Mouse (Mus musculus) left cerebral cortex, postnatal 10 days (tissue): ENCODE measurements at regions not wholly inside any gene's neighbourhood (a gene's known extent, or its start where the extent isn't known, plus 50 kb on each side); places are given as distances from the start of the nearest gene placed in this dataset.
A peak's percentile ranks its signal among the peaks of the same experiment; 100 is the strongest.

Experiments
- DNase-seq, 2 experiments: peaks; one replicate each; pipeline ENCODE4 v3.0.0; 2021 to 2022; ENCODE audit warnings: low spot score in 2 of 2, mixed read lengths in 1 of 2; ENCODE audit errors: extremely low spot score in 1 of 2
- intact Hi-C: fragments of 180-260 bp; cut with DNase I; formaldehyde crosslinking; loops from one replicate; pipeline ENCODE4 v1.15.1; 2025

DNA sequence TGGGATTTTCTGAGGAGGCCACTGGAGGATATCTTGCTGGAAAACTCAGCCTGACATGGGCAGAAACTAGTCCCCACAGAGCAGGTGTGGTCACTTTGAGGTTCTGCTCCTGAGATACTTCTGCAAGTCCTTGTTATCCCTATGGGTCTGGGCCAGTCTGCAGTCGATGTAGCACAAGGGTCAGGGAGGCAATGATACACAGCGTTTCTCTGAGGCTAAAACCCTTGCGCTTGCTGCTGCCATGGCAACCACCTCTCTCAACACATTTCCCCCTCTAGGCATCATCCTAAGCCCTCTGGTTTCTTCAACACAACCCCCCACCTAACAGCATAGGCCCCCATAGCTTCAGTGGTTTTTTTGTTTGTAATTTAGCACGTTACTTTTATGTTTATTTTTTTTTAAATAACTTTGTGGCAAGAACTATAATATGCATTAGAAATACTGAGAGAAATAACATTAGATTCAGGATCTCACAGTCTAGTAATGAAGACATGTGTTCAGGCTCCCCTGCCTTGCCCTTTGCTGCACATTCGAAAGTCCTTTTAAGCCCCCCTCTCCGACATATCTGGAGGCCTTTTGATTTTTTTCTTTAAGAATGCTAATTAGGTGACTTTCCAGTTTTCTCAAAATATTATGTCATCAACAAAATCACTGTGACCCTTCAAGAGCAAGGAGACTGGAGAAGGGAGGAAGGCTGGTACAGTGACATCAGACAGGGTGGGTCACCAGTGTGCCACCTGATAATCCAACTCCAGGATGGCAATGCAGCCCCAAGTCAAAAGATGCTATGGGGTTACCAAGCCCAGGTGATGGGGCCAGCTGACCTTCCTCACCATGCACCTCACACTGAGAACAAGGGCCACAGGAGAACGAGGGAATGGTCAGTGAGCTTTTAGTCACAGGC lies 483.7 kb upstream of the Atp11b start:
- DNase-seq, result no peak
- intact Hi-C loops, result no loop called here

GRCm38 (mm10) chr3:35273546-35273945 lies 480.4 kb upstream of the Atp11b start:
- intact Hi-C loops, result no loop called here
- peak; percentile 16 to 33 for DNase-seq

GRCm38 (mm10) chr3:35280981-35281380 lies 472.9 kb upstream of the Atp11b start:
- DNase-seq, result peak in 1 of 2 experiments; percentile 24
- intact Hi-C loops, result no loop called here

DNA sequence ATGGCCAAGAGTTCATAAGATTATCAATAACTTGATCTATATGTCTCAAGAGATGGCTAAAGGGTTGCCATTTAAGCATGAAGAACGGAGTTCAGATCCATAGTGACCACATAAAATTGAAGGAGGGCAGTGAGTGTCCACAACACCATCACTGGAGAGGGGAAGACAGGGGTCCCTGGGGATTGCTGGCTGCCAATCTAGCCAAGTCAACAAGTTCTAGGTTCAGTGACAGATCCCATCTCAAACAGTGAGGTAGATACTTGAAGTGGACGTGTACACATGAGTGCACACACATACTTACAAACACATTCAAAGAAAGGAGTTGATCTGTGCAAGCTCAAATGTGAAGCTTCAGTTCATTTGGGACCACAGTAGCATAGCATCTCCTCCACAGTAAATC lies 471.8 kb upstream of the Atp11b start:
- DNase-seq, result no peak
- intact Hi-C loops, result no loop called here

DNA sequence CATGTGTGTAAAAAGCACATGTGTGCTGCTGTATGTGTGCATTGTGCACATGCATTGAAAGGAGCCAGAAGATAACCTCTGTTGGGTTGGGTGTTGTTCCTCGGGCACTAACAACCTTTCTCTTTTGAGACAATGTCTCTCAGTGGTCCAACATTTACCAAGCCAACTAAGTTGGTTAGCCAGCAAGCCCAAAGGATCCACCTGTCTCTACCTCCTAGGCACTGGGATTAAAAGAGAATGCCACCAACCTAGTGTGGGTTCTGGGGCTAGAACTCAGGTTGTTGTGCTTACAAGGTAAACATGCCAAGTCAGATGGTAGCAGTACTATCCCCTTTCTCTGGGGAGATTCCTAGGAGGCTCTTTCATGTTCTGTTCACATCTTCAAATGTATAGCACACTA lies 459.1 kb upstream of the Atp11b start:
- intact Hi-C loops, result no loop called here
- no peak for DNase-seq

GRCm38 (mm10) chr3:35295746-35296145 lies 458.2 kb upstream of the Atp11b start:
- no peak for DNase-seq
- intact Hi-C loops, result no loop called here

- intact Hi-C loops, result no loop called here
- no peak for DNase-seq
Observed at GRCm38 (mm10) chr3:35299036-35299435, 454.9 kb upstream of the Atp11b start.

DNA sequence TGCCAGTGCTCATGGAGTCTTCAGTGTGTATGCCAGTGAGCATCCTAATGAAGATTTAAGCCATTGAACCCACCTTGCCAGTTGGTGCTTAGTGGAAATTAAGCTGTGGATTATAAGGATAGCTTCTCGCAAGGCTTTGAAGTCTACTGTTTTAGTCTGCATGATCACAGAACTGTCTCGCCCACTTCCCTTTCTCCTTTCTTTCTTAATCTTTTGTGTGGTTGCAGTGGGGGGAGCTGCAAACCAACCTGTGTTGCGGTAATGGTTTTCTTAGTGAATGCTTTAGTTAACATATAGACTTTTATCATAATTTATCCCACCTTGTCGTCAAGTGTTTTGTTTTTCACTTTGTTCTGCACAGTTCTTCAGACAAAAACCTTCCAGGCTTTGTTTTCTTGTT lies 447.9 kb upstream of the Atp11b start:
- intact Hi-C loops, result no loop called here
- DNase-seq, result no peak

- DNase-seq, result no peak
- intact Hi-C loops, result no loop called here
Observed at GRCm38 (mm10) chr3:35314177-35314576, 439.7 kb upstream of the Atp11b start.

- intact Hi-C loops, result no loop called here
- no peak for DNase-seq
Observed at GRCm38 (mm10) chr3:35315162-35315561, 438.7 kb upstream of the Atp11b start.

- intact Hi-C loops, result no loop called here
- no peak for DNase-seq
Observed at GRCm38 (mm10) chr3:35318348-35318747, 435.6 kb upstream of the Atp11b start.

DNA sequence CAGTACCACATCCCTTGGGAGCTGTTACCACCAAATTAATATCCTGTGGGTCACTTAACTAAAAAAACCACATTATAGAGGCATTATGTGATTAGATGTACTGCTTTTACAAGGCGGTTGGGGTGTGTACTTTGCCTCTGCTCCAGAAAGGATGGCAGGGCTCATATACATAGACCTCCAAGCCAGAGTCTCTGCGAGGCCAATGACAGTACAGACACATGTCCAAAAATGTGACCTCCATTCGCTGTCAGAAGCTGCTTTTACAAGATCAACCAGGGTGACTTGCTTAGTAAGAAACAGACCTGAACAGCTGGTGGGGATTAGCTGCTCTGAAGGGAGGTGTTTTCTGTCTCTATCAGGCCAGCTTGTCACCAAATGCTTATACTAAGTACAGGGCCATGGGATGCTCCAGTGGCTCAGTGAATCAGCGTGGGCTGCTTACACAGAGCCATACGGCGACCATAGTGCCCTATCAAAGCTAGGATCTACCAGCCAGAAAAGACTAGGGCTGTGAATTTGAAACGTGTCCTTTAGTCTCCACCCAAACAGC lies 433.0 kb upstream of the Atp11b start:
- DNase-seq, result no peak
- intact Hi-C loops, result loop anchor here (10.0 kb wide), 1 partner anchor 96 kb away; no protein-coding TSS in a partner anchor

- intact Hi-C loops, result loop anchor here (10.0 kb wide), 1 partner anchor 97 kb away; no protein-coding TSS in a partner anchor
- DNase-seq, result no peak
Observed at GRCm38 (mm10) chr3:35321991-35322390, 431.9 kb upstream of the Atp11b start.

DNA sequence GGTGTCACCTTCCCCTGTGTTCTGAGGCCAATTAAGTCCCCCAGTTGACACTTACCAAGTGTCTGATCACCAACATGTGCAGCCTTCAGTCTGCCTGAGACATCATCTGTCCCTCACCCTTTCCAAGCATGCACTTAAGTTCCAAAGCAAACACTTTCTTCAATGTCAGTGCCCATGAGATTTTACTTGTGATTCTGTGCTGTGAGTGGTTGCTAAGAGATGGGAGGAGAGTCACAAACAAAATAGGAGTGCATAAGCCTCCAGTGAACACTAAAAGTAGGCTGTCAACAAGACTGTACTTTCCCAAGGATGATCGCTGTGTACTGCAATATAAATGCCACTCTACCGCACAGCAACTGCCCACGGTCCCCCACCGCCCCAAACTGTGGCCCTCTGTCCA lies 431.0 kb upstream of the Atp11b start:
- intact Hi-C loops, result loop anchor here (10.0 kb wide), 1 partner anchor 98 kb away; no protein-coding TSS in a partner anchor
- DNase-seq, result no peak

GRCm38 (mm10) chr3:35323450-35324077 lies 430.3 kb upstream of the Atp11b start:
- intact Hi-C loops, result loop anchor here (10.0 kb wide), 1 partner anchor 99 kb away; no protein-coding TSS in a partner anchor
- peak; percentile 65 to 67 for DNase-seq

- DNase-seq, result peak in 1 of 2 experiments; percentile 29
- intact Hi-C loops, result loop anchor here (10.0 kb wide), 1 partner anchor 99 kb away; no protein-coding TSS in a partner anchor
Observed at GRCm38 (mm10) chr3:35324186-35324585, 429.7 kb upstream of the Atp11b start.

GRCm38 (mm10) chr3:35332534-35333272 lies 421.2 kb upstream of the Atp11b start:
- intact Hi-C loops, result loop anchor here (10.0 kb wide), 1 partner anchor 688 kb away; no protein-coding TSS in a partner anchor
- no peak for DNase-seq

GRCm38 (mm10) chr3:35334017-35334416 lies 419.9 kb upstream of the Atp11b start:
- no peak for DNase-seq
- intact Hi-C loops, result loop anchor here (10.0 kb wide), 1 partner anchor 689 kb away; no protein-coding TSS in a partner anchor

DNA sequence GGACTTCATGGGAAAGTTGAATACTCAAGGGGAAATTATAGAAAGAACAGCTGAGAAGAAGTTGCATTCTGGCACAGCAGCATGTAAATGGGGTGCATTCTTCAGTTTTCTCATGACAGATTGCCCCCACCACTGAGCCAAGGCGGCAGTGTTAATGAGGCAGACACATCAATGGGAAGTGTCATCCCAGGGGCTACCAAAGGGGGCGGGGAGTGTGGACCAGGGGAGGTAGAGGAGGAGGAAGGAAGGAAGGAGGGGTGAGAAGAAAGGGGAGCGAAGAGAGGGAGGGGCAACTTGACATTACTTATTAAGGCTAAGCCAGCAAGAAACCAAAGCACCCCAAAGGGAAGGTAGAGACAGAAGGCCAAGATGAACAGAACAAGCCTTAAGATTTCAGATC lies 419.4 kb upstream of the Atp11b start:
- intact Hi-C loops, result loop anchor here (10.0 kb wide), 1 partner anchor 690 kb away; no protein-coding TSS in a partner anchor
- no peak for DNase-seq
